Mouse (Mus musculus) megakaryocyte, embryonic 14.5 days (primary cell): ENCODE measurements around the gene D630003M21Rik.

ENCODE experiments used
- FLI1 ChIP-seq: IDR thresholded peaks from 2 replicates; pipeline ENCODE4 v1.6.1; 2012; ENCODE audit warnings: low read length, inconsistent platforms, mixed read lengths
- GATA1 ChIP-seq: IDR thresholded peaks from 3 replicates; pipeline ENCODE4 v1.6.1; 2012; ENCODE audit warnings: mixed read lengths, low read length, inconsistent platforms, borderline replicate concordance

- TF ChIP-seq GATA1: no peak
- no peak for TF ChIP-seq FLI1
Observed at GRCm38 (mm10) chr2:158207848-158208247, 21.2 kb downstream of the D630003M21Rik start.
